Mouse (Mus musculus): ENCODE measurements around the gene Rpl36. TPM values are rescaled to one million over a fixed set of nuclear protein-coding genes. Genes with fewer than 3 reads are reported as not detected.

Rpl36 gene
- total and polyA plus RNA-seq, 3 experiments, result 671 to 1,357 (median 795) TPM

GRCm38 (mm10) chr17:56615136-56615784 is 2.0 kb downstream of the Rpl36 start:
- no peak overlapping the region for H3K4me3 ChIP-seq
- no peak overlapping the region for H3K9ac ChIP-seq (ENCODE audit: low read depth, low read length)
- peaks cover 6% of the 10 kb centered on the region for H3K4me1 ChIP-seq (ENCODE audit: control insufficient read depth, insufficient read depth, low read length)
- no peaks in the 10 kb centered on the region for H3K79me2 ChIP-seq (replicated peaks; ENCODE audit: control insufficient read depth, insufficient read depth, low read length)
- H3K27ac ChIP-seq, result no peak overlapping the region
- no peak for TF ChIP-seq POLR2A (IDR thresholded peaks at IDR 0.05; ENCODE audit: insufficient read depth, low read depth, low read length)
- no peak for TF ChIP-seq EP300 (IDR thresholded peaks at IDR 0.05; ENCODE audit: insufficient read depth, low read depth, low read length)
- TF ChIP-seq CTCF (IDR thresholded peaks at IDR 0.05), result no peak
- intact Hi-C loops (cut with DNase I), result loop anchor here (10.0 kb wide), 2 partner anchors 390 to 580 kb away; partner anchors contain the start of genes Pspn and Sh3gl1
- DNase-seq, result no peak
- 82% methylated on average over 11 of the region's 11 CpGs for WGBS
- no peaks in the 10 kb centered on the region for H3K36me3 ChIP-seq (ENCODE audit: control insufficient read depth, insufficient read depth, low read length)
- no peaks in the 10 kb centered on the region for H3K27me3 ChIP-seq (ENCODE audit: control insufficient read depth, insufficient read depth, low read length)

DNA sequence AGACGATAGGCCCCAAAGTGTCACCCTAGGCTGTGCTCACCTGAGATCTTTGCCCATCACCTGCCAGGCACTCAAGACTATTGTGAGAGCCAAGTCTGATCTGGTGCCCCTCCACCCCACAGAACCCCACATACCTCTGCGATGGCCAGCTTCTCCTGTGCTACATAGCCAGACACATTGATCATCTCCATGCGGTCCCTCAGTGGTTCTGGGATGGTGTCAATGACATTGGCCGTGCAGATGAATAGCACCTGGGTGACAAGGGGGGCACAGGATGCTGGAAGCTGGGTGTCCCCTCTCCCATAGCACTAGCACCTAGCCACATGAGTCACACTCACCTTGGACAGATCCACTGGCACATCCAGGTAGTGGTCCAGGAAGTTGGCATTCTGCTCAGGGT is 2.6 kb downstream of the Rpl36 start:
- intact Hi-C loops (cut with DNase I), result loop anchor here (10.0 kb wide), 2 partner anchors 389 to 581 kb away; partner anchors contain the start of genes Pspn and Sh3gl1
- H3K9ac ChIP-seq (ENCODE audit: low read depth, low read length), result no peak overlapping the region
- H3K4me3 ChIP-seq, result no peak overlapping the region
- H3K79me2 ChIP-seq (replicated peaks; ENCODE audit: control insufficient read depth, insufficient read depth, low read length), result no peaks in the 10 kb centered on the region
- WGBS, result 85% methylated on average over 4 of the region's 4 CpGs
- H3K27me3 ChIP-seq (ENCODE audit: control insufficient read depth, insufficient read depth, low read length), result no peaks in the 10 kb centered on the region
- DNase-seq, result no peak
- no peak overlapping the region for H3K27ac ChIP-seq
- H3K36me3 ChIP-seq (ENCODE audit: control insufficient read depth, insufficient read depth, low read length), result no peaks in the 10 kb centered on the region
- TF ChIP-seq POLR2A (IDR thresholded peaks at IDR 0.05; ENCODE audit: insufficient read depth, low read depth, low read length), result no peak
- TF ChIP-seq EP300 (IDR thresholded peaks at IDR 0.05; ENCODE audit: insufficient read depth, low read depth, low read length), result no peak
- TF ChIP-seq CTCF (IDR thresholded peaks at IDR 0.05), result no peak
- peaks cover 5% of the 10 kb centered on the region for H3K4me1 ChIP-seq (ENCODE audit: control insufficient read depth, insufficient read depth, low read length)

DNA sequence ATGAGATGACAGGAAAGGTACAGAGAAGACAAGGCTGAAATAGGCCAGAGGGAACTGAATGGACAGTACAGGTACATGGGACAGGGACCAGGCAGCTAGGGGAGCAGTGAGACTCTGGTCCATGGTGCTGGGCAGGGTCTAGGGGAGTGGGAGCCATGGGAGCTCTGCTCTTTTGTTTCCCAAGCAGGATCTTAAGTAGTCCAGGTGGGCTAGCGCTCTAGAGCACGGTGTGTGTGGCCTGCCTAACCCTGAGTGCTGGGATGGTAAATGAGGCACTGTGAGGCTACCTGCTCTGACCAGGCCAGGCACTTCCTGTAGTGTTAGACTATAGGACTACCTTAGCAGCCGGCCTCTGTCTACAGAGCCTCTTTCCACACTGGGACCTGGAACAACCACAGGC is 3.5 kb downstream of the Rpl36 start:
- Histone ChIP-seq H3K9ac (ENCODE audit: low read depth, low read length) (no peak overlapping the region), H3K27ac (no peak overlapping the region), H3K79me2 (replicated peaks; ENCODE audit: control insufficient read depth, insufficient read depth, low read length) (no peaks in the 10 kb centered on the region), H3K36me3 (ENCODE audit: control insufficient read depth, insufficient read depth, low read length) (no peaks in the 10 kb centered on the region), H3K4me3 (no peak overlapping the region), H3K27me3 (ENCODE audit: control insufficient read depth, insufficient read depth, low read length) (no peaks in the 10 kb centered on the region), H3K4me1 (ENCODE audit: control insufficient read depth, insufficient read depth, low read length) (peaks cover 5% of the 10 kb centered on the region)
- WGBS, result 86% methylated on average over 3 of the region's 3 CpGs
- DNase-seq, result no peak
- no peak for TF ChIP-seq POLR2A (IDR thresholded peaks at IDR 0.05; ENCODE audit: insufficient read depth, low read depth, low read length)
- TF ChIP-seq CTCF (IDR thresholded peaks at IDR 0.05), result no peak
- no peak for TF ChIP-seq EP300 (IDR thresholded peaks at IDR 0.05; ENCODE audit: insufficient read depth, low read depth, low read length)
- intact Hi-C loops (cut with DNase I), result loop anchor here (10.0 kb wide), 2 partner anchors 388 to 582 kb away; partner anchors contain the start of genes Pspn and Sh3gl1

GRCm38 (mm10) chr17:56617628-56618027 is 4.4 kb downstream of the Rpl36 start:
- intact Hi-C loops (cut with DNase I), result loop anchor here (10.0 kb wide), 2 partner anchors 387 to 583 kb away; partner anchors contain the start of genes Pspn and Sh3gl1
- WGBS, result 85% methylated on average over 8 of the region's 8 CpGs
- Histone ChIP-seq H3K36me3 (ENCODE audit: control insufficient read depth, insufficient read depth, low read length) (no peaks in the 10 kb centered on the region), H3K27me3 (ENCODE audit: control insufficient read depth, insufficient read depth, low read length) (no peaks in the 10 kb centered on the region), H3K4me1 (ENCODE audit: control insufficient read depth, insufficient read depth, low read length) (peaks cover 5% of the 10 kb centered on the region), H3K9ac (ENCODE audit: low read depth, low read length) (no peak overlapping the region), H3K27ac (no peak overlapping the region), H3K4me3 (no peak overlapping the region), H3K79me2 (replicated peaks; ENCODE audit: control insufficient read depth, insufficient read depth, low read length) (no peaks in the 10 kb centered on the region)
- DNase-seq, result no peak
- TF ChIP-seq CTCF (IDR thresholded peaks at IDR 0.05) (no peak), EP300 (IDR thresholded peaks at IDR 0.05; ENCODE audit: insufficient read depth, low read depth, low read length) (no peak), POLR2A (IDR thresholded peaks at IDR 0.05; ENCODE audit: insufficient read depth, low read depth, low read length) (no peak)

GRCm38 (mm10) chr17:56625495-56625894 is 12.3 kb downstream of the Rpl36 start:
- H3K79me2 ChIP-seq (replicated peaks; ENCODE audit: control insufficient read depth, insufficient read depth, low read length), result no peaks in the 10 kb centered on the region
- H3K4me1 ChIP-seq (ENCODE audit: control insufficient read depth, insufficient read depth, low read length), result peaks cover 4% of the 10 kb centered on the region
- DNase-seq, result no peak
- H3K27me3 ChIP-seq (ENCODE audit: control insufficient read depth, insufficient read depth, low read length), result no peaks in the 10 kb centered on the region
- 43% methylated on average over 3 of the region's 3 CpGs for WGBS
- H3K9ac ChIP-seq (ENCODE audit: low read depth, low read length), result no peak overlapping the region
- intact Hi-C loops (cut with DNase I), result loop anchor here (5.0 kb wide), 3 partner anchors 43 to 137 kb away; partner anchors contain the start of genes Dus3l, Ndufa11, Safb and Safb2
- TF ChIP-seq POLR2A (IDR thresholded peaks at IDR 0.05; ENCODE audit: insufficient read depth, low read depth, low read length), result no peak
- no peak for TF ChIP-seq EP300 (IDR thresholded peaks at IDR 0.05; ENCODE audit: insufficient read depth, low read depth, low read length)
- TF ChIP-seq CTCF (IDR thresholded peaks at IDR 0.05), result no peak
- no peaks in the 10 kb centered on the region for H3K36me3 ChIP-seq (ENCODE audit: control insufficient read depth, insufficient read depth, low read length)
- no peak overlapping the region for H3K27ac ChIP-seq
- no peak overlapping the region for H3K4me3 ChIP-seq

GRCm38 (mm10) chr17:56626260-56626659 is 13.0 kb downstream of the Rpl36 start:
- Histone ChIP-seq H3K4me3 (peak overlapping the region; percentile 86), H3K79me2 (replicated peaks; ENCODE audit: control insufficient read depth, insufficient read depth, low read length) (no peaks in the 10 kb centered on the region), H3K27me3 (ENCODE audit: control insufficient read depth, insufficient read depth, low read length) (no peaks in the 10 kb centered on the region), H3K36me3 (ENCODE audit: control insufficient read depth, insufficient read depth, low read length) (no peaks in the 10 kb centered on the region), H3K4me1 (ENCODE audit: control insufficient read depth, insufficient read depth, low read length) (peaks cover 4% of the 10 kb centered on the region), H3K27ac (peak overlapping the region; percentile 77), H3K9ac (ENCODE audit: low read depth, low read length) (peak overlapping the region; percentile 82)
- intact Hi-C loops (cut with DNase I), result loop anchor here (2.0 to 5.0 kb wide), 4 partner anchors 44 to 136 kb away; partner anchors contain the start of genes Dus3l, Ndufa11, Ranbp3 and Safb
- DNase-seq, result no peak
- TF ChIP-seq EP300 (IDR thresholded peaks at IDR 0.05; ENCODE audit: insufficient read depth, low read depth, low read length) (no peak), POLR2A (IDR thresholded peaks at IDR 0.05; ENCODE audit: insufficient read depth, low read depth, low read length) (no peak), CTCF (IDR thresholded peaks at IDR 0.05) (no peak)
- under 1% methylated on average over 23 of the region's 32 CpGs for WGBS

All from heart, adult 2 months (tissue).